Mouse (Mus musculus): ENCODE measurements around the gene Btaf1.

Gene Btaf1

DNA sequence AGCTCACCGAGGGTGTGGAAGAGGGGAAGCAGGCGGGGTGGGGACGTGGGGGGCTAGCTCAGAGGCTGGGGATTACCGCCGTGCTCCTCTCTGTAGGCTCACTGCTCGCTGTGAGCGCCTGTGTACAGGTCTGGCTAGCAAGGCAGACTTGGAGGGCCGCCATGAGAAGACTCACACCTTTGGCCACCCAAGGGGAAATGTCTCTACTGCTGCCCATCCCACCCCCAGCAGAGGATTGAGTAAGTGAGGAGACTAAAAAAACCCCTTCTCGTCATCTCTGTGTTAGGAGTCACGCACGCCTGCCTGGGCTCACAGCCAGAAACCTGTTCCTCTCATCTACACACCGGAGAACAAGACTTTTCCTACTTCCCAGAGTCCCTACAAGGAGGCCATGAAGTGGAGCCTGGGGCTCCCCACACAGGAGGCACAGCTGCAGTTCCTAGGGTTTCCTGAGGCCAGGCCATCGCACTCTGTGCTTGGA is 100.0 kb downstream of the Btaf1 start:
- peak; percentile 59 for DNase-seq

DNA sequence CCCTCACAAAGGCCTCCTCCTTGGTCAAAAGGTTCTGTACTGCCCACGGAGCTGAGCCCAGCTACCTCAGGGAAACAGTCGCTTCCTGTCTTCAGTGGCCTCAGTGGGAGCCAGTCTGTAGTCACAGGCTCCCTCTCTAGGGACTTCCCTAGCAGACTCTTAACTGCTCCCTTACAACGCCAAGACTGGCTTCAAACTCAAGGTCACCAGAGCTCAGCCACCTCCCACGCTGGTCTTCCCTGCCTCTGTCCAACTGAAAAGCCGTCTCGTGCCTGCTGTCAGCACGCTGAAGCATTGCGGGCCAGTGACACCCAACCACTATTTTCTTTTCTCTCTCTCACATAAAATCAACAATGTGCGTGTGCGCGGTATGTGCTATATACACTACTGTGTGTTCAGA is 100.5 kb downstream of the Btaf1 start:
- DNase-seq = no peak

GRCm38 (mm10) chr19:37029771-37030170 is 103.9 kb downstream of the Btaf1 start:
- DNase-seq = no peak

DNA sequence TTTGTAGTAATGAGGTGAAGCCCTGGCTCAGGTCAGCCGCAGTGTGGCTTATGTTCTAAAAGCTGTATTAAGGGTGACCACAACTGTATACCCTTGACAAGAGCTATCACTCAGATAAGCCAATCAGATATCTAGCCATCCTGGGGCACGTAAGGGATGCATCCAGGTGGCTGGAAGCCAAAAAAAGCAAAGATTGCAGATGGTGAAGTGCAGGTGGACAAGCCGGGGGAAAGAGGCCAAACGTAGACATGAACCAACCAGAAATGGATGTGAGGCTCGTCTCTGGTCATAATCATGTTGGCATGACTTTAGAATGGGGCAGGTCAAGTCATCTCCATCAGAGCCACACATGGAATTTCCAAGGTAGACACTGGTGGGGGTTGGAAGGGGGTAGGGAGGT is 105.6 kb downstream of the Btaf1 start:
- peak; percentile 61 for DNase-seq

DNA sequence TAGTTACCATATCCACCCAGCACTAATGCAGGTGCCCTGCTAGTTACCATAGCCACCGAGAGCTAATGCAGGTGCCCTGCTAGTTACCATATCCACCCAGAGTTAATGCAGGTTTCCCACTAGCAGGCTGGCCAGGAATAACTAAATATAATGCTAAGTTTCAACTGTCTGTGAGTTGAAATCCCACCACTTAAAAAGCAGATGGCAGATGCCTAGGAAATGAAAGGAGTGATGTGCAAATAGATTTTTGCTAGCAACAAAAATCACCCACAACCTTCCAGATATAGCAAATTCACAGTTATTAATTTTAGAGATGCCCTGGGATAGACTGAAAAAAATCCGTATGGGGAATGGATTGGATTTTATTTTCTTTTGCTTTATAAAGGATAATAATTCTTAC is 106.5 kb downstream of the Btaf1 start:
- no peak for DNase-seq

DNA sequence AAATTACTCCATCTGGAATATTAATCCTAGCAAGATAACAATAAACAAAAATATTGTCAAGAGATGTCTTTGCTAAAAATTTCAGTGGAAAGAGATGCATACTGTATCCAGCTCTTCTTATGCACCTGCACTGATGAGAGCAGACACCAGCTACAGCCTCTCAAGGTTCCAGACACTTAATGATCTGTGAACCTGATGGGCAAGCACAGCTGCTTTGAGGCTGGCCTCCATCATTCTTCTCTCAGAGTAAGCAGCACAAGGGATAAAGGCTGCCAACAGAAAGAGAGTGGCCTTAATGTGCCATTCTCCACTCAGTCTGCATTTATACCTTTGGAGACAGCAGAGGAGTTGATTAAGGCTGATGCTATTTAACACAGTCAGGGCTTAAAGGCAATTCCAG is 115.0 kb downstream of the Btaf1 start:
- DNase-seq = no peak

DNA sequence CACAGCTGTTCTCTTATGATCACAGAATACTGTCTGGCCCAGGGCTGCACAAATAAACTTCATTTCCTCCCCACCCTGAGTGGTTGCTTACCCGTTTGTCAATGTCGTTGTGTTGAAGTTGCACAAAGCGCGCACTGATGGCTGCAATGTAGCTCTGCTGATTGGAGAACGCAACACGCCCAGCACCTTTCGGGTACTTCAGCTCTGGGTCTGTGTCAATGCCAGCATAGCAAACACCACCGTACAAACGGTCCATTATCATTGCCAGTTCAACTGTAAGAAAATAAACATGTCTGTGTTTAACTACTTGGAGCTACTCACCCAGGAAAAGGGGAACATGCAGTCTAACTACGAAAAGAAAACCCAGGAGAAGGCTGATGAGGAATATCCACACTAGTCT is 118.6 kb downstream of the Btaf1 start:
- no peak for DNase-seq

- DNase-seq = no peak
Measured at GRCm38 (mm10) chr19:37048507-37048906, 122.6 kb downstream of the Btaf1 start.

DNA sequence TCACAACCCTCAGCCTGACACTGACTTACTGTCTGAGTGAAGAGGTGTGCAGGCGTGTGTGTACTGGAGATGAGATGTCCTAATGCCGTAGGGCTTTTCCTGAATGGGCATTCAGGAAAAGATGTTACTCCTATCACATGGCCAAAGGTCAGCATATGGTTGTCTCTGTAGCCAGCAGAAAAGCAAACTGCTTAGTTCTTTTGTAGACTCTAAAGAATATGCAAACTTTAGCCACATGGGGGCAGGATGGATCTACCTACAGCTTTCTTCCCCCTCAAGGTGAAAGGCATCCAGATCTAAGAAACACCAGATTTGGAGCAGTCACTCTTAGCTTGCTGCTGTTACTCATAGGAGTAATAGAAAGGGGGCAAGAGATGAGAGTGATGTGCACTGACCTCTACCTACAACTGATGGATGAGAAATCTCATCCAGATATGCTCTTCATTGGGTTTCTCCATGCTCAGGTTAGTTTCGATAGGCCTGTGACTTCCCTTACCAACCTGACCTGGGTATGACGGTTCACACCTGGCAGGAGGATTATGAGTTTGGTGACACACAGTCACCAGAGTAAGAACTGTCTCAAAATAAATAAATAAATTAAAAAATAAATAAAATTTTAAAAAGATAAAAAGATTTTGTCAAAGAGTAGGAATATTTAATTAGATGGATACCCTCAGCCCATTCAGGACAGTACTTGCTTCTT is 124.9 kb downstream of the Btaf1 start:
- DNase-seq = peak; percentile 61

GRCm38 (mm10) chr19:37055976-37056556 is 130.2 kb downstream of the Btaf1 start:
- DNase-seq = no peak

DNA sequence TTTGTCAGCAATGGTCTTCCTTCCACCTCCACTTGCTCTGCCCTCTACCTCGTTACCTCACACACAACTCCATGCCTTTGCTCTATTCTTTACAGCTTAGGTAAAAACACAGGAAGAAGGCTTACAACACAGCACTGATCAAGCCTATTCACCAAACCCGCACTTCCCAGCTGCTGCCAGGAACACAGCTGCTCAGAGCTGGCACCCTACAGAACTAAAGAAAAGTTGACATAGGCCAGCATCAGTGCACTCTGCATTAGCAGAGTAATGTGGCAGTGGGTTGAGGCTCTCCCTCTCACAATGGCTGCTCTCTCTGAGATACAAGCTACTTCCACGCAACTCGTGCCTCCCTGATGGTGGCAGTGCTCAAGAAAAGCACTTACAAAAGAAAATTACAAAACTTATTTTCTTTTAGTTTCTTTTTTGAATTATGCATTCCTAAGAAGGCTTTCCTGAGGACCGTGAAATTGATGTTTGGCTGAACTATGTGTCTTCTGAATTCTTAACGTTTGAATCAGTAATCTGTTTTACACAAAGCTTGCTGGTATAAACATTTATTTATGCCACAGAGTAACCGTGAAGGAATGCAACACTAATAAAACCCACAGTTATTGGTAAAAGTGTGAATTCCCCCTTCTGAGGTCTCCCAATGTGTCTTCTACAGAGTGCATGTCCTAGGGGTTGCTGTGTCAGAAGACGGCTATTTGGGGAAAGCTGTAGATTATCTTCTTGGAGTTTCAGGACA is 131.5 kb downstream of the Btaf1 start:
- no peak for DNase-seq

DNA sequence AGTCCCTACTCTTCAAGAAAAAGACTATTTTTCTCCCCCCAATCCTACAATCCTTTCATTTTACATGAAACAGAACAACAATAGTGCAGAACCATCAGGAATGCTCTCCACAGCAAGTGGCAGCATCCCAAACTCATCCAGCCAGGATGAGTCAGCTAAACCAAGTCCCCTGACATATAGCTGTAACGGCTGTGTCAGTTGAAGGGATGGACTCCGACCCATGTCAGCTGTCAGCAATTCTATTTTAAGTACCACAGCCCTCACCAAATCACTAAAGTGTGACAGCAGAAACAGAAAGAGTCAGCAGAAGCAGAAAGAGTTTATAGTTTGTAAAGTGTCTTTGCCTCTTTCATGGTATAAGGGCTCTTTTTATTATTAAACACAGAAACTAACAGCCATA is 133.7 kb downstream of the Btaf1 start:
- no peak for DNase-seq

GRCm38 (mm10) chr19:37060078-37060477 is 134.2 kb downstream of the Btaf1 start:
- DNase-seq = no peak
